Mouse (Mus musculus): Measurements from ENCODE around the gene Cog4.

The Cog4 gene

DNA sequence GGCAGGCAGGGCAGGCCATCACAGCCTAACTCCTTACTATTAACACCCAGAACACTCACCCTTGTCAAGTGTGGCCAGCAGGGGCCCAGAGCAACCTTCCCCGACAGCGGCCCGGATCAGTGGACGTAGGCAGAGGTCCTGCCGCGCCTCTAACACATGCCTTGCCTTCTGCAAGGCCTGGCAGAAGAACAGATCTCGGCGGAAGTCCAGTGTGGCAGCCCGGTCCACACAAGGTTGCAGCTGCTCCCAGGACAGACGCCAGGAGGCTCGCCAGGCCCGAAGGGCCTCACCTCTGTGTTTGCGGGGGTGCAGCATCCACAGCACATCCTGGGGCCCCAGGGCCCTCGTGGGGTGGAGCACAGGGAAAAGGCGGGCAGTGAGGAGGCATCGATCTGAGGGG lies 42.5 kb downstream of the Cog4 start:
- DNase-seq (ENCODE audit: low read depth, low spot score): no peak

- no peak for DNase-seq (ENCODE audit: low read depth, low spot score)
Measured at GRCm38 (mm10) chr8:110889904-110890470, 43.6 kb downstream of the Cog4 start.

DNA sequence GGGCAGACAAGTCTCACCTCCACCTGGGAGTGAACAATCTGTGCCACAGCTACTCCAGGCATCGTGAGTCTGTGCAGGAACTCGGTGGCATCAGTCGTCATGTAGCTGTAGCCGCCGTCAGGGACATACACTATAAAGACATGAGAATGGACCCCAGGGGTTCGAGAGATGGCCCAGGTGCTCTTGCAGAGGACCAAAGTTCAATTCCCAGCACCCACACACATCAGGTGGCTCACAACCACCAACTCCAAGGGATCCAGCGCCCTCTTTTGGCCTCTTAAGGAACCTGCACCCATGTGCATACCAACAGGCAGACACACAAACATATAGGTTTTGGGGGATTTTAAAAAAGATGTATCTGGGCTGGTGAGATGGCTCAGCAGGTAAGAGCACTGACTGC lies 45.6 kb downstream of the Cog4 start:
- no peak for DNase-seq (ENCODE audit: low read depth, low spot score)

- no peak for DNase-seq (ENCODE audit: low read depth, low spot score)
Measured at GRCm38 (mm10) chr8:110892913-110893312, 46.5 kb downstream of the Cog4 start.

- DNase-seq (ENCODE audit: low read depth, low spot score): no peak
Measured at GRCm38 (mm10) chr8:110894851-110895250, 48.5 kb downstream of the Cog4 start.

- DNase-seq (ENCODE audit: low read depth, low spot score): no peak
Measured at GRCm38 (mm10) chr8:110895254-110895653, 48.9 kb downstream of the Cog4 start.

- DNase-seq (ENCODE audit: low read depth, low spot score): no peak
Measured at GRCm38 (mm10) chr8:110895812-110896211, 49.4 kb downstream of the Cog4 start.

DNA sequence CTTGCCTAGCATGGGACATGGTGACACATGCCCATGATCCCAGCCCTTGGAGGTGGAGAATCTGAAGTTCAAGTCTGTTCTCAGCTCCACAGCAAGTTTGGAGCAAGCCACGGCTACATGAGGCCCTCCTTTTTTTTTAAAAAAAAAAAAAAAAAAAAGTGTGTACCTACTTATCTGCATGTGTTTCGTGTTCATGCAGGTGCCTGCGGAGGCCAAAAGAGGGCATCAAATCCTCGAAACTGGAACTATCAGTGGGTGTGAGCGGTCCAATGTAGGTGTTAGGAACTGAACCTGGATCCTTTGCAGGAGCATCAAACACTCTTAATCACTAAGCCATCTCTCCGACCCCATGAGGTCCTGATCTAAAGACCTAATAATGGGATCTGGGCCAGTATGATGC lies 51.1 kb downstream of the Cog4 start:
- DNase-seq (ENCODE audit: low read depth, low spot score): no peak

DNA sequence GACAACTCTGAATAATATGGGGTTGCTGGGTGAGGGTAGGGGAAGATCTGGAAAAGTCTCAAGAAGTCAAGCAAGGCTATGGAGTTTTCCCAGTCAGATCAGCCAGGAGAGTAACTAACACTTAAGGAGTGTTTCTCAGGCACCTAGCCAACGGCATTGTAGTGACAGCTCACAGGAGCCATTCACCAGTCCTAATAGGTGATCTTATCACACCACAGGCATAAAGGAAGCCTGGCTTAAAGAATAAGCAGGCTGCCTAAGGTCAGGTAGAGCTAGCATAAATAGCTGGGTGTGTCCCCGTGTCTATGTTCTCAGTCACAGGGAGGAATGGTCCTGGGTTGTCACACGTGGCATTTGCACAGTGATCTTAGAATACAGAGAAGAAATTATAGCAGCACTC lies 54.7 kb downstream of the Cog4 start:
- DNase-seq (ENCODE audit: low read depth, low spot score): no peak

DNA sequence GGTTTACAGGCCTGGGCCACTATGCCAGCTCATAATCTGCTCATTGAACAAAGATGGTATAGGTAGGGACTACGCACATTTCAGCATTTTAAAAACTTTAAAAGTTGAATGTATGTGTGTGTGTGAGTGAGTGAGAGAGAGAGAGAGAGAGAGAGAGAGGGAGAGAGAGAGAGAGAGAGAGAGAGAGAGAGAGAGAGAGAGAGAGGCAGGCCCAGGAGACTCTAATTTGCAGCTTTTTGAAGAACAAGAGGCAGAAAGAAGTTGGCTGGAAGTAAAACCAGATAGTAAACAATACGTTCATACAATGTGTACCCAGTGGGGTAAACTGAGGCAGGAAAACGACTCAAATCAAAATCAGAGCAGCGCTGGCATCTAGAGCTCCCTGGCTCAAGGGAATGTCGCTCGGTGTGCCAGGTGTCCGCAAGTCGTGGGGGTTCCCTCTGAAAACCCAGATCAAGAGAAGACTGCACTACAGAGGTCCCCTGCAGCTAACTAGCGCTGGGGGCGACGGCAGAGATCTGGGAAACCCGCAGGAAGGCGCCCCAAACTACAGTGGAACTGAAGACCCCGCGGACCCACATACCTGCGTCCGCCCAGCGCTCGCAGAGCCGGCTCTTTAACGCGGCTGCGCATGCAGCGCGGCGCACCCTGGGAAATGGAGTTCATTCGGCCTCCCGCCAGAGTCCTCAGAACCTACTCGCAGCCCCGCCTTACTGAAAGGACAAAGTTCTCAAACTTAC lies 55.6 kb downstream of the Cog4 start, which contains the start of gene Fuk:
Gene Fuk (minus strand): TSS at position 650 of the 740 bp plus-strand sequence.
- peak; percentile 92 for DNase-seq (ENCODE audit: low read depth, low spot score)

DNA sequence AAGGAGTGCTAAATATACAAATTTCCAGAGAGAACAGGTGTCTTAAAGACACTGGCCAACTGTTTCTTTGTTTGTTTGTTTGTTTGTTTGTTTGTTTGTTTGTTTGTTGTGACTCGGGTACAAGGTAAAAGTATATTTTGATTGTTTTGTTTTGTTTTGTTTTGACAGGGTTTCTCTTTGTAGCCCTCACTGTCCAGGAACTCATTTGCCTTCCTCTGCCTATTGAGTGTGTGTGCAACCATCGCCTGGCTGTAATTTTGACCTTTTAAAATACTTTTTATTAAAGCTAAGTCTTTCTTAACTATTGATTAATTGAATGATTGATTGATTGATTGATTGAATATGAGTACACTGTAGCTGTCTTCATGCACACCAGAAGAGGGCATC lies 56.2 kb downstream of the Cog4 start:
- DNase-seq (ENCODE audit: low read depth, low spot score): no peak

DNA sequence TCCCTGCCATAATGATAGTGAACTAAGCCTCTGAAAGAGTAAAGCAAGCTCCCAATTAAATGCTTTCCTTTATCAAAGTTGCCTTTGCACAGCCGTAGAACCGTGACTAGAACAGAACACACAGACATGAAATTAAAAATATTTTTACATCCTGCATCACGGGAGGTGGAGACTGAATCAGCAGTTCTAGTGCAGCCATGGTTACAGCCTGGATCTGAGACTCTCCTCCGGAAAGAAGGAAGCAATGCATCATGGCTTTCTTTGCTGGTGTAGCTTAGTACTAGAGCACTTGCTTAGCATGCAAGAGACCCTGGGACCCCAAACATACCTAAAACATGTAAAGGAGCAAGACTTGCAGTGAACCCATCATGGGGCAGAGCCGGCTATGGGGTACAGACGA lies 59.0 kb downstream of the Cog4 start:
- DNase-seq (ENCODE audit: low read depth, low spot score): no peak

GRCm38 (mm10) chr8:110906682-110907081 lies 60.3 kb downstream of the Cog4 start:
- DNase-seq (ENCODE audit: low read depth, low spot score): no peak

GRCm38 (mm10) chr8:110909850-110910249 lies 63.5 kb downstream of the Cog4 start:
- peak; percentile 41 for DNase-seq (ENCODE audit: low read depth, low spot score)

DNA sequence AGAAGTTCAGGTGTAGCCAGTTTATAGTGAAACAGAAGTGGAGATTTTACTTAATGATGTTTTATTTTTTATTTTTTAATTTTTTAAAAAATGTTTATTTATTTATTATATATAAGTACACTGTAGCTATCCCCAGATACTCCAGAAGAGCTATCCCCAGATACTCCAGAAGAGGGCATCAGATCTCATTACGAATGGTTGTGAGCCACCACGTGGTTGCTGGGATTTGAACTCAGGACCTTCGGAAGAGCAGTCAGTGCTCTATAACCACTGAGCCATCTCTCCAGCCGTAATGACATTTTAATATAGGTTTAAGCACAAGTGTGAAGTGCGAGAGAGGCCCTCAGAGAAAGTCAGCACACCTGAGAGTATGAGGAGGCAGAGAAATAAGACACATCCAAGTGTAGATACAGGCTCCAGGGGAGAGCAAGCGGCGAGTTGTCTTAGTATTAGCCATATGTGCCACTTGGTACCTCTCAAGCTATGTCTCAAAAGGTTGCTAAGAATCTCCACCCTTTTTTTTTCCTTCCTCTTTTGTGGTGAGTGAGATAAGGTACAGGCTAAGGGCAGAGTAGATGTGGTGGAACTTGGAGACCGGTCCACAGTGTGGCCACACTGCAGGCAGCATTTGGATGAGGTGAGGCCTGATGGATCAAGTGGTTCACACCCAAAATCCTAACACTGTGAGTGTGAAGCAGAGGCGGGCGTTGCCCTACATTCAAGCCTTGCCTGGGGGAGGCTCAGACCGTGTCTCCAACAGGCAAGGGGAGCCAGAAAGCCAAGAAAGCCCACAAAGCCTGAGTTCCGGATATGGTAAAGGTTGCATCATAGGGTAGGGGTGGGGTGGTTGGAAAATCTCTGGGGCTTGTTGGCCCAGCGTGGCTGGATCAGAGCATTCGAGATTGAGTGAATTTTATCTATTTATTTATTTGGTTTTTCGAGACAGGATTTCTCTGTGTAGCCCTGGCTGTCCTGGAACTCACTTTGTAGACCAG lies 65.5 kb downstream of the Cog4 start:
- DNase-seq (ENCODE audit: low read depth, low spot score): no peak

DNA sequence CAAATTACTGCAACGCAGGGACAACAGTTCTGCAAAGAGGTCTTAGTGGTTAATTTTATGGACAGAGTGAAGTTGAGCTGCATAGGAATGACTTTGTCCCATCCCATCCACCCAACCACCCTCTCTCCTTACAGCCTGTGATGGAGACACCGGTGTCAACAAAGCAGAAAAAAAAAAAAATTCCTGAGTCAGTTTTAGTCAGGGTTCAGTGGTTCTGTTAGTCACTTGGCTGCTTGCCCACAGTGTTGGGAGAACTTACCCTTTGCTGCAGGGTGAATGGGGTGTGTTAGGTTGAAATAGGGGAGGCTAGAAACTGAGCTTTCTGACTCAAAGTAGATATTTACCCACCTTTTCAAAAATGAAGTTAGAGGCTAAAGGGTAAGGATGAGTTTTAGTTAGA lies 71.0 kb downstream of the Cog4 start:
- peak; percentile 100 for DNase-seq (ENCODE audit: low read depth, low spot score)

DNA sequence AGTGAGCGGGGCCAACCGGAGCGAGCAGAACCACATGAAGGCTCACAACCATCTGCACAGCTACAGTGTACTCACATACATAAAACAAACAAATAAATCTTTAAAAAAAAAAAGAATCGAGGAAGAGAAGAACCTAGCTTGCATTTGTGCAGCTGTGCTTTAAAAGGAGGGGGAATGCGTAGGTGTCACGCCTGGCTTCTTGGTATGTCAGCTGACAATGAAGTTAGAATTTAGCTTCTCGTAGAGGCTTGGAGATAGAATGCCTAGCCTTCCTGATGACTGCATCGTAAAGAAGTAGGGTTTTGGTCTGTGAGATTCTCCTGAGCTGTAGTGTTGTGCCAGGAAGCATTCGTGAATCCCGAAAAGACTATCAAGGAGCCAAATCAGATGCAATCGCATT lies 71.6 kb downstream of the Cog4 start:
- DNase-seq (ENCODE audit: low read depth, low spot score): peak; percentile 30

- DNase-seq (ENCODE audit: low read depth, low spot score): no peak
Measured at GRCm38 (mm10) chr8:110918460-110918859, 72.1 kb downstream of the Cog4 start.

DNA sequence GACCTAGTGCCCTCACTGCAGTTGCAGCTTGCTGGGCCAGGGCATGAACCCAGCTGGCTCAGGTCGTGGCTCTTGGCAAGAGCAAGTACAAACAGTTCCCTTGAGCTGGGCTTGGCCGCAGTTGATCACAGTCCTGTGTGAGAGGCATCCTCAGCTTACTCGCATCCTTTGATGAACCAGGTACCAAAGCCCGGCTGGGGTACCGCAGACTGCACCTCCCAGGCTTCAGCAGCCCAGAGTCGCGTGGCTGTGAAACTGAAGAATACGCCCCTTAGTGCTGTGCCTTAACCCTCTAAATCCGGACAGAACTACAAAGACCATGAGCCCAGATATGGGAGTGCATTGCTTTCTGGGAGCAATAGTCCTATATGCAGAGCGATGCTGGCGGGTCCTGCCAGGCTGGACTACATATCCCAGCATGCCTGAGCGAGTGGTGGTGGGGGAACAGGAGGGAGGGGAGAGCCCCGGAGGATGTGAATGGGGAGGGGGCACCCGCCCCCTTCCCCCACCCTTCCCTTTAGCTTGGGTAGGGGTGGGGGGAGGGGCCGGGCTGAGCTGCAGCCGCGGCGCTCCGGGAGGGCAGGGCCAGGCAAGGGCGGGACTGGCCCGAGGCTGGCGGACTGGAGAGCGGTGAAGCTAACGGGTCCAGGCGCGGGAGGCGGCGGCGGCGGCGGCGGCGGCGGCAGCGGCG lies 73.1 kb downstream of the Cog4 start, which contains the start of gene St3gal2:
Gene St3gal2 (plus strand): TSS at position 582 of the 691 bp plus-strand sequence.
- peak; percentile 98 for DNase-seq (ENCODE audit: low read depth, low spot score)

DNA sequence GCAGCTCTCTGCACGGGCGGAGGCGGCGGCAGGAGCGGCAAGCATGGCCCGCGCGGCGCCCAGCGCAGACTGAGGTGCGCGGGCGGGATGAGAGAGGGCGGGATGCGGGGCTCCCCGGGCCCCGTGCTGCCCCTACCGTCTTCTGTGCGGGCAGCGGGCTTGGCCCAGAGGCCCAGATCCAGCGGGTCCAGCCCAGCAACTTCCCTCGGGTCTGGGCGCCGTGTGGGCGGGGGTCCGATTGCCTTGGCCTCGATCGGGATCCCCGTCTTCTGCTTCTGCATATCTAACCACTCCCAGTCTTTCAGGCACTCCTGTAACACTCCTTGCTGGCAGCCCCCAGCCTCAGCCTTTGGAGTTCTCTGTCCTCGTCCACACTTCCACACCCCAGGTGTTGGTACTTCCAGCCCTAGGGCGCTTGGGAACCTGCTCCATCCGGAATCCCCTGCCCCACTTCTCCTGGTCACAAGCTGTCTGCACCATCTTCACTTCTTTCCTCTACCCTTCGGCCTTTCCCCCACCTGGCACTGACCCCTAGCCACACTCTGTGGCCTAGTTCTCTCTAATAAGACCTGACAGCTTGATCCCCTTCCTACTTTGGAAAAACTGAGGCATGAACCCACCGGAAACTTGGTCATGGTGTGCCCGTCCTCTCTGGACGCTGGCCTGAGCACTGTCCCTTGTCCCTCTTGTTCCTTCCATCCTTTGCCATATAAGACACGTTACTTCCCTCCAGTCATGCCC lies 73.8 kb downstream of the Cog4 start:
- peak; percentile 66 for DNase-seq (ENCODE audit: low read depth, low spot score)

DNA sequence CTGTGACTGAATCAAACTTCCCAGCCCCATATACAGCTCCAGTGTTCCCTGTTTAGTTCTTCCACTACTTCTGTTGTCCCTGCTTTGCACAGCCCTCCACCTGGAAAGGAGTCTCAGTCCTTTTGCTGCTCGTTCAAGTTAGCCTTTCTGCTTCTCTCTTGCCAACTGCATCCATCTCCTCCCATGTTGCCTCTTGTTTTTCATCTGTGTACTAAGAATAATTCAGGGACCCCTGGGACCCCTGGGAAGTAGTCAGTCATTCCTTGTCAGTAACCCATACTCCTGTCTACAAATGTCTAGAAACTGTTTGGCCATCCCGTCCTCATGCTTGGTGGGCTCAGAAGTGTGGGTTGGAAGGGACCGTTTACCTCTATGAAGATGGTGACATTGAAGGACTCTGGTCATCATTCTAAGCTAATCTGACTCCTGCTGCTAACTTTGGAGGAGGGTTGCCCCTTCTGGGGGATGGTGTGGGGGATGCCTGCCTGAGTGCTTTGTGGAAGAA lies 74.4 kb downstream of the Cog4 start:
- peak; percentile 65 for DNase-seq (ENCODE audit: low read depth, low spot score)

Measured in 3T3-L1 (cell line).